In the genomic region with DNA sequence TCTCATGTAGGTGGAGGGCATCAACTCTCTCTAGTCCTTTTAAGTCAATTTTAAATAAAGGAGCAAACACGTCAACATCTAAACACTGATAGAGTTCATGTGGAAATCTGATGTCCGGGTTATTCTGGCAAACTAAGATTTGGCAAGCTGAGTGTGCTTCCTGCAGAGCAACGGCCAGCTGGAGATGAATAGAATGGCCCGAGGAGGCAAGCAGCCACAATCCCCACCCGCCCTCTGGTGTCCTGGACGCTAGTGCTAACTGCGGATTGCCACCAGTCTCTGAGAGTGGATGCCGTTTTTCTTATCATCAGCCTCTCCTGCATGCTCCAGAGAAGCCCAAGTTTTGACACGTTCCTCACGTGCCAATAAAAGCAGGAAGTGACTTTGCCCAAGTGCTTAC, we compare ENCODE assay signal across 21 mouse cellular contexts. TPM values are rescaled to one million over a fixed set of nuclear protein-coding genes. Genes with fewer than 3 reads are reported as not detected.
DNase-seq lines count a peak whose midpoint lies in the region; ATAC-seq and TF ChIP-seq lines count a peak whose summit lies in the region.
"Had no signal": no experiment of that assay in that cellular context is flagged by ENCODE, and none has a peak within 500 bp of the region (broad histone marks: within the 10 kb centered on the region; RNA-seq: fewer than 3 reads in every experiment).

No protein-coding gene starts in this region.

- TF ChIP-seq CTCF in layer of hippocampus, adult 2 months (conservative IDR thresholded peaks at IDR 0.05), result no peak
- TF ChIP-seq CTCF in cortical plate, adult 2 months (IDR thresholded peaks at IDR 0.05; ENCODE audit: extremely low read depth, insufficient read depth, low read length), result no peak

- peaks cover 3% of the 10 kb centered on the region; the same call in 1 of the 2 replicates for H3K27me3 ChIP-seq in midbrain, embryonic 16.5 days (ENCODE audit: control insufficient read depth, insufficient read depth, low read depth, low read length)
- H3K27me3 ChIP-seq in kidney, embryonic 16.5 days (ENCODE audit: insufficient read depth, low read length), result peaks cover 33% of the 10 kb centered on the region

- WGBS in midbrain, embryonic 16.5 days, result 27% methylated on average over 10 of the region's 10 CpGs
- 50% methylated on average over 10 of the region's 10 CpGs for WGBS in kidney, embryonic 16.5 days

- no peak for DNase-seq in layer of hippocampus, adult 2 months (ENCODE audit: low spot score in 2 of 2)
- DNase-seq in layer of hippocampus, postnatal 36 days, result no peak
- peak; percentile 79 for DNase-seq in cerebellum, adult 11 months
- DNase-seq in frontal cortex, adult 2 months (ENCODE audit: extremely low spot score in 1 of 2, low spot score in 1 of 2), result no peak
- no peak for DNase-seq in frontal cortex, postnatal 36 days (ENCODE audit: low spot score in 2 of 2)
- DNase-seq: B cell, adult 2 months; kidney, postnatal 14 days; lung, adult 2 months; right cerebral cortex, postnatal 25 days; thymus, postnatal 14 days had no signal

- peak overlapping the region; percentile 67 for H3K4me3 ChIP-seq in layer of hippocampus, adult 2 months
- peak overlapping the region; percentile 89 for H3K4me3 ChIP-seq in cortical plate, adult 2 months (ENCODE audit: insufficient read depth, low read length)
- H3K4me3 ChIP-seq in midbrain, embryonic 16.5 days (ENCODE audit: low read depth, low read length), result peak overlapping the region; percentile 2; the same call in 1 of the 2 replicates
- H3K4me3 ChIP-seq in kidney, embryonic 16.5 days (ENCODE audit: low read length), result no peak overlapping the region
- H3K4me3 ChIP-seq: heart, embryonic 13.5 days; megakaryocyte, embryonic 14.5 days had no signal

- no peaks in the 10 kb centered on the region for H3K9me3 ChIP-seq in midbrain, embryonic 16.5 days (replicated peaks; ENCODE audit: control insufficient read depth, low read length, poor library complexity, severe bottlenecking)
- no peaks in the 10 kb centered on the region for H3K9me3 ChIP-seq in kidney, embryonic 16.5 days (ENCODE audit: low read length)
- H3K9me3 ChIP-seq: heart, embryonic 13.5 days had no signal

- H3K9ac ChIP-seq in midbrain, embryonic 16.5 days (ENCODE audit: low read depth, low read length), result 0 out of 2 replicates have a peak overlapping the region, but pooled peaks have one; percentile 20
- no peak overlapping the region for H3K9ac ChIP-seq in kidney, embryonic 16.5 days (replicated peaks; ENCODE audit: low read length)
- H3K9ac ChIP-seq: heart, embryonic 13.5 days had no signal

- peaks cover 21% of the 10 kb centered on the region for H3K4me1 ChIP-seq in cortical plate, adult 2 months (ENCODE audit: control insufficient read depth, insufficient read depth, low read length)
- peaks cover 46% of the 10 kb centered on the region for H3K4me1 ChIP-seq in midbrain, embryonic 16.5 days (ENCODE audit: control insufficient read depth, insufficient read depth, low read length)
- peaks cover 5% of the 10 kb centered on the region for H3K4me1 ChIP-seq in kidney, embryonic 16.5 days (ENCODE audit: insufficient read depth, low read length)

- H3K4me2 ChIP-seq in midbrain, embryonic 16.5 days (ENCODE audit: low read length), result peak overlapping the region; percentile 61
- no peak overlapping the region for H3K4me2 ChIP-seq in kidney, embryonic 16.5 days (replicated peaks; ENCODE audit: low read depth, low read length)
- H3K4me2 ChIP-seq: heart, embryonic 13.5 days had no signal

- peak overlapping the region; percentile 85; the same call in 1 of the 2 replicates for H3K27ac ChIP-seq in layer of hippocampus, adult 2 months
- no peak overlapping the region for H3K27ac ChIP-seq in cortical plate, adult 2 months (ENCODE audit: insufficient read depth, low read length)
- no peak overlapping the region for H3K27ac ChIP-seq in midbrain, embryonic 16.5 days (ENCODE audit: low read length)
- no peak overlapping the region for H3K27ac ChIP-seq in kidney, embryonic 16.5 days (ENCODE audit: low read length)
- H3K27ac ChIP-seq: heart, embryonic 13.5 days had no signal

- ATAC-seq in midbrain, embryonic 16.5 days, result no peak
- ATAC-seq in kidney, embryonic 16.5 days (ENCODE audit: low FRiP score, low TSS enrichment), result no peak
- ATAC-seq: inflammation-experienced regulatory T-cells, adult 6 months had no signal

- no peaks in the 10 kb centered on the region for H3K36me3 ChIP-seq in midbrain, embryonic 16.5 days (ENCODE audit: control insufficient read depth, insufficient read depth, low read length)
- no peaks in the 10 kb centered on the region for H3K36me3 ChIP-seq in kidney, embryonic 16.5 days (ENCODE audit: insufficient read depth, low read length)
- H3K36me3 ChIP-seq: G1E; heart, embryonic 13.5 days had no signal

- no peak for TF ChIP-seq POLR2A in cortical plate, adult 2 months (IDR thresholded peaks at IDR 0.05; ENCODE audit: extremely low read depth, insufficient read depth, low read length)

RNA-seq across cellular contexts. Expression of a gene that starts 2.8 kb away (rescaled TPM):
- 100 to 1,000 TPM; 146 to 150 TPM for total RNA-seq in layer of hippocampus, adult 2 months (2021)
- total RNA-seq in layer of hippocampus, postnatal 36 days (2021), result 100 to 1,000 TPM; 135 to 142 TPM
- 57.2 and 62.1 TPM in 2 replicates for polyA plus RNA-seq in cortical plate, adult 2 months (2012; rRNA removed)
- 5.5 and 6.6 TPM in 2 replicates for polyA plus RNA-seq in midbrain, embryonic 16.5 days (2015; fragmentation: Nextera tagmentation; extraction: Ambion mirVana)
- 0.06 and 0.09 TPM in 2 replicates for polyA plus RNA-seq in kidney, embryonic 16.5 days (2015; fragmentation: Nextera tagmentation; extraction: Ambion mirVana)
- 82.2 and 88.5 TPM in 2 replicates for polyA plus RNA-seq in frontal cortex, adult 2 months (2012; rRNA removed)
- total RNA-seq: neutrophil, adult 5-6 weeks had no signal
- polyA plus RNA-seq: G1E; heart, embryonic 13.5 days; inflammation-experienced regulatory T-cells, adult 6 months had no signal

RNA-seq across cellular contexts. Expression of a gene that starts 19.5 kb away (rescaled TPM):
- 100 to 1,000 TPM; 655 to 657 TPM for total RNA-seq in layer of hippocampus, adult 2 months (2021)
- total RNA-seq in layer of hippocampus, postnatal 36 days (2021), result 100 to 1,000 TPM; 602 to 611 TPM
- 734 and 773 TPM in 2 replicates for polyA plus RNA-seq in cortical plate, adult 2 months (2012; rRNA removed)
- 68.2 and 97.6 TPM in 2 replicates for polyA plus RNA-seq in midbrain, embryonic 16.5 days (2015; fragmentation: Nextera tagmentation; extraction: Ambion mirVana)
- polyA plus RNA-seq in kidney, embryonic 16.5 days (2015; fragmentation: Nextera tagmentation; extraction: Ambion mirVana), result not detected in 2 replicates
- polyA plus RNA-seq in frontal cortex, adult 2 months (2012; rRNA removed), result 560 and 602 TPM in 2 replicates
- total RNA-seq: G1E; neutrophil, adult 5-6 weeks had no signal
- polyA plus RNA-seq: G1E; heart, embryonic 13.5 days; lung, adult 2 months had no signal

RNA-seq across cellular contexts. Expression of a gene that starts 36.9 kb away (rescaled TPM):
- total RNA-seq in layer of hippocampus, adult 2 months (2021), result not detected
- total RNA-seq in layer of hippocampus, postnatal 36 days (2021), result not detected
- polyA plus RNA-seq in cortical plate, adult 2 months (2012; rRNA removed), result not detected in 2 replicates
- not detected in 2 replicates for polyA plus RNA-seq in midbrain, embryonic 16.5 days (2015; fragmentation: Nextera tagmentation; extraction: Ambion mirVana)
- polyA plus RNA-seq in kidney, embryonic 16.5 days (2015; fragmentation: Nextera tagmentation; extraction: Ambion mirVana), result not detected in 2 replicates
- polyA plus RNA-seq in frontal cortex, adult 2 months (2012; rRNA removed), result not detected in 2 replicates
- total RNA-seq: adrenal gland, postnatal 4 days; gastrocnemius, adult 8-10 months; neutrophil, adult 5-6 weeks had no signal
- polyA plus RNA-seq: G1E; heart, embryonic 13.5 days; inflammation-experienced regulatory T-cells, adult 6 months; limb, embryonic 14.5 days; lung, adult 2 months had no signal

RNA-seq across cellular contexts. Expression of a gene that starts 42.3 kb away (rescaled TPM):
- 10 to 100 TPM; 96.7 to 97.7 TPM for total RNA-seq in layer of hippocampus, adult 2 months (2021)
- 100 to 1,000 TPM in 1 of 2 experiments, 10 to 100 TPM in 1; 83.4 to 109 TPM for total RNA-seq in layer of hippocampus, postnatal 36 days (2021)
- polyA plus RNA-seq in cortical plate, adult 2 months (2012; rRNA removed), result 75.7 and 78.9 TPM in 2 replicates
- 60.1 and 67.7 TPM in 2 replicates for polyA plus RNA-seq in midbrain, embryonic 16.5 days (2015; fragmentation: Nextera tagmentation; extraction: Ambion mirVana)
- polyA plus RNA-seq in kidney, embryonic 16.5 days (2015; fragmentation: Nextera tagmentation; extraction: Ambion mirVana), result 12.6 and 14.3 TPM in 2 replicates
- 48.2 and 57.8 TPM in 2 replicates for polyA plus RNA-seq in frontal cortex, adult 2 months (2012; rRNA removed)

RNA-seq across cellular contexts. Expression of a gene that starts 45.6 kb away (rescaled TPM):
- under 1 TPM; 0.33 to 0.44 TPM for total RNA-seq in layer of hippocampus, adult 2 months (2021)
- under 1 TPM in 1 of 2 experiments, not detected in 1; 0.22 TPM for total RNA-seq in layer of hippocampus, postnatal 36 days (2021)
- 0.25 and 0.29 TPM in 2 replicates for polyA plus RNA-seq in cortical plate, adult 2 months (2012; rRNA removed)
- polyA plus RNA-seq in midbrain, embryonic 16.5 days (2015; fragmentation: Nextera tagmentation; extraction: Ambion mirVana), result 0.22 and 0.36 TPM in 2 replicates
- 8.6 TPM in 2 replicates for polyA plus RNA-seq in kidney, embryonic 16.5 days (2015; fragmentation: Nextera tagmentation; extraction: Ambion mirVana)
- 0.15 and 0.22 TPM in 2 replicates for polyA plus RNA-seq in frontal cortex, adult 2 months (2012; rRNA removed)
- total RNA-seq: G1E; gastrocnemius, adult 8-10 months; neutrophil, adult 5-6 weeks had no signal
- polyA plus RNA-seq: G1E; heart, embryonic 13.5 days; inflammation-experienced regulatory T-cells, adult 6 months had no signal

Comparison
In these comparisons a context has a peak if more than half of its experiments do, and no peak if none do; other contexts are left out.
1. RNA of a gene that starts 19.5 kb away (polyA plus RNA-seq): 734 to 773 TPM in cortical plate, adult 2 months, 560 to 602 TPM in frontal cortex, adult 2 months and 68.2 to 97.6 TPM in midbrain, embryonic 16.5 days; not detected in kidney, embryonic 16.5 days; every median in the first group is over 10 times any median in the second.